Mouse (Mus musculus): Measurements from ENCODE around the gene 1110008P14Rik. TPM values are rescaled to one million over a fixed set of nuclear protein-coding genes. Genes with fewer than 3 reads are reported as not detected.

Gene 1110008P14Rik
- 100 to 1,000 TPM; 181 to 189 TPM for total RNA-seq (2021)
- long read RNA-seq, experiment 1, transcript 1110008P14Rik-201 (2 exons, 680 nt), result major isoform, 85 of 96 reads
- long read RNA-seq, experiment 1, partial matches to known transcripts, result 0 of 96 reads
- long read RNA-seq, experiment 1, other reads (novel, unspliced or antisense), result 10 of 96 reads
- long read RNA-seq, experiment 2, transcript 1110008P14Rik-201 (2 exons, 680 nt), result major isoform, 212 of 231 reads
- long read RNA-seq, experiment 2, transcript 1110008P14Rik-202 (2 exons, 2,618 nt), result minor isoform, 5 of 231 reads
- long read RNA-seq, experiment 2, partial matches to known transcripts, result 8 of 231 reads
- long read RNA-seq, experiment 2, other reads (novel, unspliced or antisense), result 6 of 231 reads

- DNase-seq (ENCODE audit: low spot score in 2 of 2), result peak; percentile 87 to 92
Measured at GRCm38 (mm10) chr2:32381775-32382223, at the start of gene 1110008P14Rik. TSS of gene 1110008P14Rik (minus strand) at chr2:32381938.

DNA sequence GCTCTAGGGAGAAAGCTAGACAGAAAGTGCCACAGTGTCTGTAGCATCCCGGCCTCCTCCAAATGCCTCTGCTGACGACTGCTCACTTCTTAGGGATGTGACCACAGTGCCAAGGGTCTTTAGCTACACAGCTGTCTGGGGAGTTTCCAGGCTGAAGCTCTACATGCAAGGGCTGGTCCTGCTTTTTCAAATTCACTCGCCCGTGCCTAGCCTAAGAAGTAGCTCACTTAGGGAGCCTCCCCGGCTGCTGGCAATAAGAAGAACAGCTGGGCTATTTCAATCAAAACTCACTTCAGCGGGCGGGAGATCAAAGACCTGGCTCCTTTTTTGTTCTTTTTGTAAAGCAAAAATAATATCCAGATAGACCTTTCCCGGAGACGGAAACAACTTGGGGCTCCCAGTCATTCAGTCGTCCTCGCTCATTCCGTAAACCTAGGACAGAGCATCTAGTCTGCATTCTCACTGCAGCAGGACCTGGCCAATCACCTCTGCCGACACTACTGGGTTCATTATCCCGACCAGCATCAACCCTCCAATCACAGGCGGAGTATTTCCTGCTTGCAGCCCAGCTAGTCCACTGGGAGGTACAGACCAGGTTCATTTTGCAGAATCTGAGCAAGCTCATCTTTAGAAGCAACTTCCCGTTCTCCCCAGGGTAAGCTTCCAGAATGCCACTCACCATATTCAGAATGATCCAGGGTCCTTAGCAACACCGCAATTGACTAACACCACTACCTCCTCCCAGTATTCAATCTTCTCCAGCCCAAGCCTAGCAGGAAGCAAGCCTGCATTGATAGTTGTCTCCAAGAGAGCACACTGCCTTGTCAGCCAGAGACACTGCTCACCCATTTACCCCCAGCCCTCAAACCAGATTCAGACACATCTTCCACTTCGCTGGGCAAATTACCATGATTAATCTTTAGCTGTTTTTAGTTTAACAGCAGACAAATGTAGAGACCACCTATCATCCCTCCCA, 49.3 kb upstream of the 1110008P14Rik start:
- DNase-seq (ENCODE audit: low spot score in 2 of 2), result peak; percentile 80 to 91

DNA sequence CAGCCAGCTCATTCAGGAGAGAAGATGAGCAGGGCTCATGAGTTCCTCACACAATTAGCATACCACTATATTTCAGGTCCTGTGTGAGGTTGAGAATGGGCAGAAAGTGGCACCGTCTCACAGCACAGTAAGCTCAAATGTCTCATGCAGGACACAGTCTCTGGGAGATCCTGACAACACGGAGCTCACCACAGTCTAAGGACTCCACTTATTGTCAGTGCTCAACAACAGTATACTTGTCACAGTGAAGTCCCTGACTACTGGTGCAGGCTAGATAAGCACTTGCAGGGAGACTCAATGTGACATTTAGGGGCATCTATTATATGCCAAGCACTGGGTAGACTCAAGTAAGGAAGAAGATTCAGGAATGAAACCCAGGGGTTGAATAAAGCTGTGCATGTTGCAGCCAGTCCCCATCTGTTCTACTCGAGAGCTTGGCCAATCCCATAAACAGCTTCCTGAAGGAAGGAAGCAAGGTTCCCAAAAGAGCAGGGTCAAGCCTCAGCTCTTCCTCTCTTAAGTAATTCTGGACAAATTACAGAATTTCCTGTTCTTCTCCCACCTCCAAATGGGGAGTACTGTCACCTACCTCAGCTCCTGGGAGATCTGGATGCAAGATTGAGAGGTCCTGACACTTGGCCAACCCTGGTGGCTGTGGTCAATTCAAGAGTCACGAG, 47.6 kb upstream of the 1110008P14Rik start:
- no peak for DNase-seq (ENCODE audit: low spot score in 2 of 2)

DNA sequence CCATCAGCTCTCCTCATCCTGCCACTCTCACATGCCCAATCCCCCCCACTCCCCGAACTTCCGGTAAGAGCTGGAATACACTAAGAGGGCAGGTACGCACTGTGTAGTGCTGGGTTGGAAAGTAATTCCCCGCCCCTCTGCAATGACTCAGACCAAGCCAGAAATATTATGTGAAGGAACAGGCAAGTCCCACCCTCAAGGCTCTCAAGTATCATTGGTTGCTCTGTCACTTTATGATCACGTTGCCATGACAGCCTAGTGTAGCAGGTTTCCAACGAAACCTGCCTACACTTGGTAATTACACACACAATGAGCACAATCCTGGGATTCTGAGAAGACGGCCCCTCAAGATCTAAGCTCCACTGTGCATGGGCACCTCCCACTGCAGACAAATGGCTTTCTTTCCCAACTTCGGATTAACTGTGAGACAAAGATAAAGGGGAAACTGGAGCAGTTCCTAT, 46.6 kb upstream of the 1110008P14Rik start:
- peak in 1 of 2 experiments; percentile 66 for DNase-seq (ENCODE audit: low spot score in 2 of 2)

- DNase-seq (ENCODE audit: low spot score in 2 of 2), result no peak
Measured at GRCm38 (mm10) chr2:32427720-32428119, 46.0 kb upstream of the 1110008P14Rik start.

DNA sequence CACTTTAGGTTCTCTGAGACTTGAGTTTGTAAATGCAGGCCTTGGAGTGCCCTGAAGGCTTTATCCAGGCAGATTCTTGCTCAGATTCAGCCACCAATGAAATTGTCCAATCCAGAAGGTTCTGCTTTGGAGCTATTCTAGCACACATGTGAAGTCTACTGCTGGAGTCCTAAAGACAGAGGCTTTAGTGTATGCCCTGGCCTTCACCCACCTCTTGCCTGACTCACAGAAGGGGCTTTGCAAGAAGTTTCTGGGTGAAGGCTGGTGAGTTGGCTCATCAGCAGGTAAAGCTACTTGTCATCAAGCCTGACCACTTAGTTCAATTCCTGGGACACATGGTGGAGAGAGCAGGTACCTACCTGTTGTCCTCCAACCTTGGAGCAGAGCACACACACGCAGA, 44.4 kb upstream of the 1110008P14Rik start:
- no peak for DNase-seq (ENCODE audit: low spot score in 2 of 2)

- DNase-seq (ENCODE audit: low spot score in 2 of 2), result no peak
Measured at GRCm38 (mm10) chr2:32425568-32425967, 43.8 kb upstream of the 1110008P14Rik start.

DNA sequence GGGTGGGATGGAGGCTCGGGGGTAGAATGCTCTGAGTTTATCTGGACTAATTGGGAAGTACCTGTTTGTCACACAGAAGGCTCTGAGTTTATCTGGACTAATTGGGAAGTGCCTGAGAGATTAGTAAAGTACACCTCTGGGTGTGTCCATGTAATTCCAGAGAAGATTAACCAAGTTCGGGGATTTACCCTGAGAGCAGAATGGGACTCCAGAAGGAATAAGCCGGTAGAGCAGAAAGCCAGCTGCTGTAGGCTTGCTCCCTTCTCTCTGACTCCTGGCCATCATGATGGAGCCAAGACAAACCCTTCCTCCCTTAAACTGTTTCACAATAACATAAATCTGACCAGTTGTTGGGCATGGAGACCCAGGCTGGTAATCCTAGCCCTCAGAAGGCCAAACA, 43.1 kb upstream of the 1110008P14Rik start:
- no peak for DNase-seq (ENCODE audit: low spot score in 2 of 2)

- peak in 1 of 2 experiments; percentile 37 for DNase-seq (ENCODE audit: low spot score in 2 of 2)
Measured at GRCm38 (mm10) chr2:32423481-32424331, 42.0 kb upstream of the 1110008P14Rik start.

DNA sequence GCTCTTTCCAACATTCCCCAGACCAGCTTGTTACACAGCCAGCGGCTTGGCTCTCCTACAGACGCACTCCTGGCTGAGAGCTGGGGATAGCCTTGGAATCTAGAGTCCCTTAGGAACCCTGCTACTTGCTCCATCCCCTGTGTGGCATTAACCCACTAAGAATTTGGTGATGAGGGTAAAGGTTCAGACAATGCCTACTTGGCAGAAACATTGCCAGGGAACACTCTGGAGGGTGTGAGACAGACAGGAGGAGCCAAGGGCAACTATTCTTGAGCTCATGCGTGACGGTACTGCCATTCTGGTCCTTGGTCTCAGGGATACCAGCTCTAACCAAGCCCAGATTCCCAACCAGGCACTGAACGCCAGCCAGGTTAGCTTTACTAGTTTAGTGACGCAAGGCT, 40.1 kb upstream of the 1110008P14Rik start:
- DNase-seq (ENCODE audit: low spot score in 2 of 2), result no peak

- no peak for DNase-seq (ENCODE audit: low spot score in 2 of 2)
Measured at GRCm38 (mm10) chr2:32420647-32421046, 38.9 kb upstream of the 1110008P14Rik start.

DNA sequence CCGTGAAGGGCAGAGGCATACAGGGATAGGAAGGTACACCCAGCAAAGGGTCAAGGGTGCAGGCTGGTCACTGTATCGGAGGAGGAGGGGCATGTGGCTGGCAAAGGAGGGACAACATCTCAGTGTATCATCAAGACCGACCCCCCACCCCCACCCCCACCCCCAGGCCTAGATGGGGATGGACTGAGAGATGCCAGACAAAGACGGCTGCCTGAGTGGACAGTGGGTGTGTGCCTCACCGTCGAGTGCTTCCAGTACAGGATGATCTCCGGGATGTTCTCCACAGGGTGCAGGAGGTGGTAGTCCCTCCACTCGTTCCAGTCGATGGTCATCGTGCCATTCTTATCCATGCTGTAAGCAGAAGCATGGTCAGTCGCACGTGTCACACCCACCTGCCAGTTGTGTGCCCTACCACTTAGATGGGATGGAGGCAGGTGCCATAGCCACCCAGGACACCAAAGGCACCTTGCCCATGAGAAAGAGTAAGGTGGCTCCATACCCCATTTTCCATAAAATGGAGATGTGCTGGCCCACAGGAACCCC, 38.4 kb upstream of the 1110008P14Rik start:
- no peak for DNase-seq (ENCODE audit: low spot score in 2 of 2)

DNA sequence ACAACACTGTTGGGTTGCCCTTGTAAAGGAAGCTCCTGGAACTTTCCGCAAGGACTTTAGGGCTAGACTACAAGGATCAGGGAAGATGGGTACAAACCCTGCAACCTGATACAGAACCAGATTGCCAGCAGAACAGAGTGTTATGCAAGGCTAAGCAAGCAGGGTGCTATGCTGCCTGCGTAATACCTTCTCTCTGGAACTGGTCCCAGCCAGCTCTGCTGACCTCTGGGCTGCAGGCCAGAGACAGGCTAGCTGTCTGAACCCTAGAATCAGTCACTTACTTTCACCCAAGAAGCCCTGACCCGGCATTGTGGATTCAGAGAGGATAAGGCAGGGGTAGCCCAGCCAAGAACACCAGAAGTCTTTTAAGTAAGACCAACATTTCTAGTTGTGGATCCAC, 37.6 kb upstream of the 1110008P14Rik start:
- DNase-seq (ENCODE audit: low spot score in 2 of 2), result no peak

- DNase-seq (ENCODE audit: low spot score in 2 of 2), result no peak
Measured at GRCm38 (mm10) chr2:32418430-32419151, 36.9 kb upstream of the 1110008P14Rik start.

DNA sequence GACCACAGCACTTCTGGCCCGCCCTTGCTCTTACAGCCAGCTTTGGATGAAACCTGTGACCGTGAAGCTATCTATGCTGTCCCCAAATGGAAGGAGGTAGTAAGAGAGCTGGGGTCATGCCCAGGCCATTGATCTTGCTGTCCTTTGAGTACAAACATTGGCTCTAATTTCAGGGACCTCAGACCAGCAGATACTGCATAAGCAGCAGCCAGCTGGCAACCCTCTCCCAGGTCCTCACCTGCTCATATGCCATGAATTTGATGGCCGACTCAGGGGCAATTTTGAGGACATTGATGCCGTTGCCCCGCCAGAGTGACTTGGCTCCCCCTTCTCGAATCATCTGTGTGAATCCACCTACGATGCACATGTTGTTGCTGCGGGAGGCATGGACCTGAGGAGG, 35.7 kb upstream of the 1110008P14Rik start:
- DNase-seq (ENCODE audit: low spot score in 2 of 2), result no peak

DNA sequence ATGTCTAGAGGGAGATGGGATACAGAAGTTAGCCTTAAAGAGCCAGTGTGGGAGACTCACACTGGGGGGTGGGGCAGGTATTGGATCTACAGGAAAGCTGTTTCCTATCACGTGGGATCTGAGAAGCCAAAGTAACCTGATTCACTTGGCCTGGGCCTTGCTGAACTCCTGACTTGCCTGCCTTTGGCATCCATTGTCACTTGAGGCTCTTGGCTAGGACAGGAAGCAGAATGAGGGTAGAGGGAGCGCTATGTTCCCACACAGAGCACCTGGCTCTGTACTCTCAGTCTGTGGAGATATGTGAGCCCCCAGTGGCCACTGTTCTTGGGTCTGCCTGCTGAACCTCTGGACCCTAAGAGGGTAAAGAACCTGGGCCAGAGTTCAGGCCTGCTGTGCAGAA, 34.8 kb upstream of the 1110008P14Rik start:
- no peak for DNase-seq (ENCODE audit: low spot score in 2 of 2)

GRCm38 (mm10) chr2:32415801-32416200, 34.1 kb upstream of the 1110008P14Rik start:
- DNase-seq (ENCODE audit: low spot score in 2 of 2), result no peak

DNA sequence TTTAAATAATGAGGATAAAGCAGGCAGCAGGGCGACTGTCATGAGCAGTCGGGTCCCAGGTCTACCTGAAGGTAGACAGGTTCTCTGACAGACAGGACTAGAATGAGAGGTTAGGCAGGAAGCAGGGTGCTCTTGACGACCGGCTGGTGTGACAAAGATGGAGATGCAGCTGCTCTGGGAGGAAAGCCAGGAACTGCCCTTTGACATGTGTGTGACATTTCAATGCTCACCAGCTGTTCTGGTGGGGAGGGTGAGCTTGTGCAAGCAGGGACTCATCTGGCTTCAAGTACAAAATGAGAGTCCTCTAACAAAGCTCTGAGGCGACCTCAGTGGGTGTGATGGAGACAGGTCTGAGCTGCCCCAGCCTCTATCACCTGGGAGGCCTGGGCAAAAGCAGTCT, 32.2 kb upstream of the 1110008P14Rik start:
- DNase-seq (ENCODE audit: low spot score in 2 of 2), result no peak

All from layer of hippocampus, postnatal 14 days (tissue).